Mouse (Mus musculus) myocyte (in vitro differentiated cells): Measurements from ENCODE around the gene Twist2. TPM values are rescaled to one million over a fixed set of nuclear protein-coding genes. Genes with fewer than 3 reads are reported as not detected.

Source experiments
- H3K27me3 ChIP-seq: one replicate; pipeline ENCODE4 v1.6.1; 2011; ENCODE audit not compliant: control insufficient read depth, insufficient read depth, insufficient read length
- H3K36me3 ChIP-seq: one replicate; pipeline ENCODE4 v1.6.1; 2011; ENCODE audit not compliant: control insufficient read depth, insufficient read depth
- H3K4me2 ChIP-seq: one replicate; pipeline ENCODE4 v1.6.1; 2011; ENCODE audit warnings: low read depth, control low read depth
- H3K4me3 ChIP-seq: one replicate; pipeline ENCODE4 v1.5.1; 2011; ENCODE audit warnings: mild to moderate bottlenecking, control low read depth, moderate library complexity
- H3K79me2 ChIP-seq: one replicate; pipeline ENCODE4 v1.6.1; 2011; ENCODE audit not compliant: control insufficient read depth, insufficient read depth
- H3ac ChIP-seq: one replicate; pipeline ENCODE4 v1.6.1; 2011; ENCODE audit not compliant: control insufficient read depth, insufficient read length
- CEBPB ChIP-seq: IDR thresholded peaks from 2 replicates; pipeline ENCODE4 v1.6.1; 2011; ENCODE audit warnings: mild to moderate bottlenecking, moderate library complexity; ENCODE audit not compliant: poor library complexity, insufficient read depth, severe bottlenecking
- E2F4 ChIP-seq: IDR thresholded peaks from one replicate; pipeline ENCODE4 v1.6.1; 2011; ENCODE audit warnings: mild to moderate bottlenecking, control low read depth, moderate library complexity; ENCODE audit not compliant: insufficient read depth
- MAX ChIP-seq: IDR thresholded peaks from one replicate; pipeline ENCODE4 v1.6.1; 2011; ENCODE audit warnings: low read depth, mild to moderate bottlenecking, control low read depth
- MYOD1 ChIP-seq, 3 experiments: IDR thresholded peaks; one replicate each; pipeline ENCODE4 v1.6.1; 2011; ENCODE audit warnings: control low read depth in 2 of 3, low read depth in 2 of 3, mild to moderate bottlenecking in 2 of 3, moderate library complexity in 1 of 3; ENCODE audit not compliant: insufficient read length in 2 of 3, control insufficient read depth in 1 of 3
- MYOG ChIP-seq, 3 experiments: IDR thresholded peaks; one replicate each; pipeline ENCODE4 v1.6.1; 2011; ENCODE audit warnings: control low read depth in 2 of 3, low read depth in 2 of 3, mild to moderate bottlenecking in 2 of 3; ENCODE audit not compliant: insufficient read length in 2 of 3, control insufficient read depth in 1 of 3, insufficient read depth in 1 of 3
- POLR2A ChIP-seq: IDR thresholded peaks from one replicate; pipeline ENCODE4 v1.6.1; 2011; ENCODE audit warnings: low read depth, mild to moderate bottlenecking, control low read depth, moderate library complexity; ENCODE audit not compliant: insufficient read length
- POLR2AphosphoS2 ChIP-seq: IDR thresholded peaks from one replicate; pipeline ENCODE4 v1.6.1; 2011; ENCODE audit warnings: low read depth, control low read depth; ENCODE audit not compliant: insufficient read length
- REST ChIP-seq: IDR thresholded peaks from one replicate; pipeline ENCODE4 v1.6.1; 2011; ENCODE audit warnings: mild to moderate bottlenecking, control low read depth, moderate library complexity; ENCODE audit not compliant: insufficient read depth, insufficient read length
- SRF ChIP-seq: IDR thresholded peaks from one replicate; pipeline ENCODE4 v1.6.1; 2011; ENCODE audit warnings: low read depth; ENCODE audit not compliant: control insufficient read depth, insufficient read length
- TCF12 ChIP-seq: IDR thresholded peaks from one replicate; pipeline ENCODE4 v1.6.1; 2011; ENCODE audit warnings: mild to moderate bottlenecking, control low read depth; ENCODE audit not compliant: poor library complexity, insufficient read depth, severe bottlenecking
- TCF3 ChIP-seq: IDR thresholded peaks from one replicate; pipeline ENCODE4 v1.6.1; 2011; ENCODE audit warnings: low read depth, control low read depth; ENCODE audit not compliant: insufficient read length
- USF1 ChIP-seq: IDR thresholded peaks from one replicate; pipeline ENCODE4 v1.6.1; 2011; ENCODE audit warnings: low read depth, mild to moderate bottlenecking, control low read depth, moderate library complexity
- polyA plus RNA-seq: library from polyadenylated mRNA; unstranded; fragments of >200 nt; fragmentation: generic; extraction: Trizol; gene quantifications from one replicate; pipeline ENCODE4 v1.2.1, GENCODE M21; 2012; ENCODE audit warnings: missing spikeins

Twist2 gene
- polyA plus RNA-seq, 1 experiment, result 16.6 TPM

- no peaks in the 10 kb centered on the region for H3K27me3 ChIP-seq
- peaks cover 25% of the 10 kb centered on the region for H3K79me2 ChIP-seq
- H3K36me3 ChIP-seq, result no peaks in the 10 kb centered on the region
- H3K4me3 ChIP-seq, result no peak overlapping the region
- H3ac ChIP-seq, result no peak overlapping the region
- H3K4me2 ChIP-seq, result peak overlapping the region; percentile 30
- TF ChIP-seq TCF12 (no peak), SRF (no peak), USF1 (no peak), MYOG (IDR thresholded peaks at IDR 0.05; ENCODE audit: control insufficient read depth in 1 of 3, insufficient read depth in 1 of 3, insufficient read length in 2 of 3, low read depth in 2 of 3) (no peak), MYOD1 (IDR thresholded peaks at IDR 0.05; ENCODE audit: control insufficient read depth in 1 of 3, insufficient read length in 2 of 3, low read depth in 2 of 3) (no peak), REST (no peak), POLR2A (no peak), TCF3 (no peak), CEBPB (no peak), MAX (no peak), E2F4 (no peak), POLR2AphosphoS2 (no peak)
These were observed 1.9 kb upstream of the Twist2 start for GRCm38 (mm10) chr1:91799323-91799722.

- TF ChIP-seq MYOG (IDR thresholded peaks at IDR 0.05; ENCODE audit: control insufficient read depth in 1 of 3, insufficient read depth in 1 of 3, insufficient read length in 2 of 3, low read depth in 2 of 3), result no peak
- no peak for TF ChIP-seq MAX
- no peak for TF ChIP-seq POLR2AphosphoS2
- no peak for TF ChIP-seq CEBPB
- no peak for TF ChIP-seq E2F4
- no peak for TF ChIP-seq POLR2A
- TF ChIP-seq USF1, result no peak
- TF ChIP-seq MYOD1 (IDR thresholded peaks at IDR 0.05; ENCODE audit: control insufficient read depth in 1 of 3, insufficient read length in 2 of 3, low read depth in 2 of 3), result no peak
- TF ChIP-seq TCF12, result no peak
- TF ChIP-seq TCF3, result no peak
- no peak for TF ChIP-seq SRF
- H3K36me3 ChIP-seq, result no peaks in the 10 kb centered on the region
- peak overlapping the region; percentile 82 for H3K4me2 ChIP-seq
- peak overlapping the region; percentile 59 for H3K4me3 ChIP-seq
- peak overlapping the region; percentile 24 for H3ac ChIP-seq
- H3K27me3 ChIP-seq, result no peaks in the 10 kb centered on the region
- H3K79me2 ChIP-seq, result peaks cover 30% of the 10 kb centered on the region
These were observed 913 bp upstream of the Twist2 start for GRCm38 (mm10) chr1:91800348-91800747.

GRCm38 (mm10) chr1:91801844-91802366, 644 bp downstream of the Twist2 start:
- peak overlapping the region; percentile 84 for H3K4me2 ChIP-seq
- TF ChIP-seq REST, result no peak
- peak in 1 of 3 experiments; percentile 3 for TF ChIP-seq MYOG (IDR thresholded peaks at IDR 0.05; ENCODE audit: control insufficient read depth in 1 of 3, insufficient read depth in 1 of 3, insufficient read length in 2 of 3, low read depth in 2 of 3)
- no peaks in the 10 kb centered on the region for H3K36me3 ChIP-seq
- peak overlapping the region; percentile 59 for H3K4me3 ChIP-seq
- H3K79me2 ChIP-seq, result peaks cover 45% of the 10 kb centered on the region
- H3K27me3 ChIP-seq, result no peaks in the 10 kb centered on the region
- peak overlapping the region; percentile 24 for H3ac ChIP-seq

- H3K79me2 ChIP-seq, result peaks cover 52% of the 10 kb centered on the region
- no peaks in the 10 kb centered on the region for H3K36me3 ChIP-seq
- H3ac ChIP-seq, result peak overlapping the region; percentile 24
- H3K27me3 ChIP-seq, result no peaks in the 10 kb centered on the region
- H3K4me2 ChIP-seq, result peak overlapping the region; percentile 84
- no peak for TF ChIP-seq MYOG (IDR thresholded peaks at IDR 0.05; ENCODE audit: control insufficient read depth in 1 of 3, insufficient read depth in 1 of 3, insufficient read length in 2 of 3, low read depth in 2 of 3)
- TF ChIP-seq CEBPB, result no peak
- no peak for TF ChIP-seq USF1
- no peak for TF ChIP-seq POLR2AphosphoS2
- H3K4me3 ChIP-seq, result peak overlapping the region; percentile 59
These were observed 1.3 kb downstream of the Twist2 start for GRCm38 (mm10) chr1:91802406-91803121.

- Histone ChIP-seq H3K79me2 (peaks cover 57% of the 10 kb centered on the region), H3K36me3 (no peaks in the 10 kb centered on the region), H3K4me3 (peak overlapping the region; percentile 59), H3K27me3 (no peaks in the 10 kb centered on the region), H3K4me2 (peak overlapping the region; percentile 84), H3ac (no peak overlapping the region)
- TF ChIP-seq TCF12 (no peak), POLR2AphosphoS2 (no peak), E2F4 (no peak), SRF (no peak), MYOG (IDR thresholded peaks at IDR 0.05; ENCODE audit: control insufficient read depth in 1 of 3, insufficient read depth in 1 of 3, insufficient read length in 2 of 3, low read depth in 2 of 3) (no peak), CEBPB (no peak), POLR2A (no peak), TCF3 (no peak), MAX (no peak), REST (no peak), MYOD1 (IDR thresholded peaks at IDR 0.05; ENCODE audit: control insufficient read depth in 1 of 3, insufficient read length in 2 of 3, low read depth in 2 of 3) (no peak), USF1 (no peak)
These were observed 2.2 kb downstream of the Twist2 start for GRCm38 (mm10) chr1:91803416-91803815.
